Mouse (Mus musculus): ENCODE measurements around the gene Prkca. TPM values are rescaled to one million over a fixed set of nuclear protein-coding genes. Genes with fewer than 3 reads are reported as not detected.
A peak's percentile ranks its signal among the peaks of the same experiment; 100 is the strongest.

Gene Prkca
- total RNA-seq, 2 experiments from 2014 or later, result 134 to 136 TPM

- no peak for DNase-seq (ENCODE audit: low spot score in 2 of 2)
Measured at GRCm38 (mm10) chr11:108263406-108263805, 80.3 kb downstream of the Prkca start.

DNA sequence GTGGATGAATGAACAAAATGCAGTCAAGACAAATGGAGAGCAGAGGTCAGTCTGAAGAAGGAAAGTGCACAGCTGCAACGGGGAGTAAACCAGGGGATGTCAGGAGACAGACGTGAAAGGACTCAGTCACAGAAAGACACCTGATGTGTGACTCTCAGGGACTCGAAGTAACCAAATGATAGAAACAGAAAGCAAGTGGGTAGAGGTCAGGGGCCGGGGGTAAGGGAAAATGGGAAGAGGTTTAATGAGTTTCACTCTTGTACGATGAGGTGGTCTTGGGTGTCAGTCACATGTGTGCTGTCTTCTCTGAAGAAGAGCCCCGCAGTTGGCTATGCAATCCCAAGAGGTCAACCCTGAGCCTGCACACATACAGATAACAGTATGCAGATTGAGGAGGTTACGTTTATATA is 82.0 kb downstream of the Prkca start:
- no peak for DNase-seq (ENCODE audit: low spot score in 2 of 2)

- no peak for DNase-seq (ENCODE audit: low spot score in 2 of 2)
Measured at GRCm38 (mm10) chr11:108260775-108261517, 82.8 kb downstream of the Prkca start.

GRCm38 (mm10) chr11:108259391-108259790 is 84.3 kb downstream of the Prkca start:
- DNase-seq (ENCODE audit: low spot score in 2 of 2), result peak in 1 of 2 experiments; percentile 39

DNA sequence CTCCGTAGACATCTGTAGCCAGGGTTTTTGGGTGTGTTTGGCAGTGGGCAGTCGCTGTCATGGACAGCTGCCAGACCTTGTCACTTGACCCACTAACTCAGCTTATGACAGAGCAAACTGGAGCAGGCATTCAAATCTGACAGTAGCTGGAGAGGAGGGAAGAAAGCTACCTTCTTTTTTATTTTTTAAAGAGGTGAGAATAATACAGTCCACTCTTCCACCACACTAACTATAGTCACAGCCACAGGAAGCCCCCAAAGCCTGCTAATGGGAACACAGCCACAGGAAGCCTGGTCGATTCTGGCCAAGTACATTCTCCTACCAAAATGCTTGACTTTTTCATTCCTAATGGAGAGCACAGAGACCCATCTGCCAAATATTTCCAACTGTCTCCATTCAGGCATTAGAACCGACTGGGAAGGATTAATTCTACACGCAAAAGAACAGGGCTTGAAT is 84.9 kb downstream of the Prkca start:
- peak; percentile 50 to 51 for DNase-seq (ENCODE audit: low spot score in 2 of 2)

- no peak for DNase-seq (ENCODE audit: low spot score in 2 of 2)
Measured at GRCm38 (mm10) chr11:108257921-108258320, 85.8 kb downstream of the Prkca start.

GRCm38 (mm10) chr11:108254681-108255080 is 89.0 kb downstream of the Prkca start:
- no peak for DNase-seq (ENCODE audit: low spot score in 2 of 2)

DNA sequence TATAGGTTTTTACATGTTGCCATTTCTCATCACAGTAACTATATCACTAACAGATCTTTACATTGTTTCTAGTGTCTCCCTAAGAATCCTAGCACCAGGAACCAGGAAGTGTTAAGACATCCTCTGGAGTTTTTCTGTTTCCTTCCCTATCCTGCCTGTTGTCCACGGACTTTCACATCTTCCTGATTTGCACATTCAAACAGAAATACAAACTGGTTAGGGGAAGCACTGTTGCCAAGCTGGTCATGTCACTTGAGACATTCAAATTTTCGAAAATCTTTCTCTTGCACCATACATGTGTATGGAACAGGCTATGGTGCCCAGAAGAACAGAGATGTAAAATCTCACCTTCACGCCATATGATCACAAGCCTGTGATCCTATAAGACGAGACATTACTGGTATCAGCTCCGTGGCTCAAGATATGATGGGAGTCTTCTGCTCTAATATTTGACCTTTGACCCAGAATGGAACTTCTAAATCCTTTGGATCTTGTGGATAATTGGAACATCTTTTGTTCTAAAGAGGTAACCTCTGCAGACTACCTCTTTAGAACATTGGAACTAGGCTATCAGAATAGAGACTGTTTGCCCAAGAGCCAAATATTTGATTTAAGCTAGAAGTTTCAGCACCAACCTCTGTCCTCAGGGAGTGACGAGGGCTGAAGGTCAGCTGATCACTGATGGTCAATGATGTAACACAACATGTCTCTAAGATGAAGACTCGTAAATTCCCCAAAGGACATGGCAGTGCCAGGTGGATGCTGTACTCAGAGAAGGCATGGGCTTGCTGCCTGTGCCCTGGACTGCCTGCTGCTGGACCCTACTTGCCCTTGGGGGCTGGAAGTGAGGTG is 91.6 kb downstream of the Prkca start:
- DNase-seq (ENCODE audit: low spot score in 2 of 2), result no peak

DNA sequence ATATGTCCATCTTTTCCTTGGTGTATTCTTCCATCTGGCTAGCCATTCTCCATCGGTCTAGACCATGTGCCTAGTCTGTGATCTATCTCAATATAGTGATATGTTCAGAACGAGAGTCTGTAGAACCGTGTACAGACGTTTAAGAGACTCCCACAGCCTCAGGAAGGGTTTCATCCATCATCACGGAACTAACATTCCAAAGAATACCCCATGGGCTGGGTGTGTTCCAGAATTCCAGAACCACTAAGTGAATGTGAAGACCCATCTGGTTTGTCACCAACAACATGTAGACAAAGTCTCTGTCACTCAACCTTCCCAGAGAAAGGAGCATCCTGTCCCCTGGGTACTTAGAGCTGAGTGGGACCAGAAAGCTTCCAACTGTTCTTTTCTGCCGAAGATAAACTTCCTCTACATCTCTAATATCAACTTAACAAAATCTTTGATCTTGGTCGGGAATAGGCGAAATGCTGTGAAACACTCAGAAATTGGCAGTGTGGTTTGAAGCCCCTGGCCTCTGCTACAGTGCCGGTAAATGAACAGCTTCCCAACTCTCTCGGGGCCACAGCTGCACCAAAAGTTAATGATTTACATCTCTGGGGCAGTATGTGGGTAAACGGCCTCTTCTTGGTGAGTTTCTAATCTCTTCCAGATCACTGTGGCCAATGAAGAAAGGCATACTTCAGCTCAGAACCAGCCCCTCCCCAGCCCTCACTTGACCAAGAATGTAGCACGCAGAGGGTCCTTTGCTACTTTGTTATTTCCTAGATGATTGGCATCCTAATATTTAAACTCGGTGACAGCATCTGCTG is 92.7 kb downstream of the Prkca start:
- no peak for DNase-seq (ENCODE audit: low spot score in 2 of 2)

DNA sequence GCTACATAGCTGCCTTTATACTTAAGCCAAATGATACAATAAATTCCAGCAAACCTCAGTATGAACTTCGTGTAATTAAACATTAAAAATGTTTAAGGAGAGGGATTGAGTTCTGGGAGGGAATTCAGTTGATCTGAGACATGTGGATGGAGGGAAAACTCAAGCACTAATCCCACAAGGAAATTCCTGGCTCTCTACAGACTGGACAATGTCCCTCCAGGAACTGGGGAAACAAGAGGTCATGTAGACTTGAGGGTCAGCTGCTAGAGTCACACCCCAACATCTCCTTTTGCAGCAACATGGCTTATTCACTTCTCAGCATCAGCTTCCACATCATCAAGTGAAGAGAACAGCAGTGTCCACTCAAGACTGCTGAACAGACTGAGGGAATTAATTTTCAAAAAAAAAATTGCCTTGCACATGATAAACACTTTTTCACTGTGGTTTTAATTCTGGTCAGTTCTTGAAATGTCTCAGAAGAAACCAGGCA is 93.5 kb downstream of the Prkca start:
- no peak for DNase-seq (ENCODE audit: low spot score in 2 of 2)

GRCm38 (mm10) chr11:108249487-108249886 is 94.2 kb downstream of the Prkca start:
- no peak for DNase-seq (ENCODE audit: low spot score in 2 of 2)

DNA sequence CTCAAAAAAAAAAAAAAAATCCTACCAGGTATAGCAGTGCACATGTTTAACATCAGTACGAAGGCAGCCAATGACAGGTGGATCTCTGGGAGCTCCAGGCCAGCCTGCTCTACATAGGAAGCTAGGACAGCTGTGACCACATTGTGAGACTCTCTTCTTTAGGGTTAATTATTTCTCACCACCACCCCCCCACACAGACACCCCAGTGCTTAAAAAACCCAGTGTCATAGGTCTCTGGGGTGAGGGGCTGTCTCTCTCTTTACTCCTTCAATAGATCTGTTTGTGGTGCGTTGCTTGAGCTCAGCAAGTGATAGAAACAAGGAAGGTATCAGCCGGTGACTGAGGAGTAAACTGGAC is 94.7 kb downstream of the Prkca start:
- no peak for DNase-seq (ENCODE audit: low spot score in 2 of 2)

DNA sequence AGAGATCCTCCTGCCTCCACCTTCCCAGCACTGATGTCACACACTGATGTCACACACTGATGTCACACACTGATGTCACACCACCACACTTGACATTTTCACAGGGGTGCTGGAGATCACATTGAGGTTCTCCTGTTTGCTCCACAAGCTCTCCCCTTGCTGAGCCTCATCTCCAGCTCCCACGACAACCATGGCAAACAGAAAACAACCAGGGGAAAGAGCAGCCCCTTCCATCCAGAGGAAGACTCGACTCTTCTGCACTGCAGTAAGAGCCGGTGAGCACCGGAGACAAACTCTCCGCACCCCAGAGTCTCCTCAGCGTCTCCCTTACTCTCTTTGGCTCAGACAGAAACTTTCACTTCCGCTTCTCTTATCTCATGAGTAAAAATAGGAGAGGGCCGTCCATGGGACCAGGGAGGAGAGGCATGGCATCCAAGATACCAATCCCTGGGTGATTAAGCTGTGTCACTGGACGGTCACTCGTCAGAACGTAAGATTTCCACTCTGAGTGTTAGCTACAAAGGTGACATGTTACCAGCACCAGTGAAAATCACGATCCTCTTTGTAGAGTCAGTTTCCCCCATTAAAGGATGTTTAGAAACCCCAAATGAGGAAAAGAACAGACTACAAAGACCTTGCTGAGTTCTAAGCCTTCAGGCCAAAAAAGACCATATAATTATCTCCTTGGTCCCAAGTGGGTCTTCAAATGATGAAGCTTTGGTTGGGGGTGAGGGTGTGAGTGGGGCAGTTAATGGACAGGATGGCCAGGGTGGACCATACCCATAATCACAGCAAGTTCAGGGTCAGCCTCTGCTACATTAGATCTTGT is 95.3 kb downstream of the Prkca start:
- DNase-seq (ENCODE audit: low spot score in 2 of 2), result no peak

GRCm38 (mm10) chr11:108247121-108247863 is 96.4 kb downstream of the Prkca start:
- DNase-seq (ENCODE audit: low spot score in 2 of 2), result no peak

DNA sequence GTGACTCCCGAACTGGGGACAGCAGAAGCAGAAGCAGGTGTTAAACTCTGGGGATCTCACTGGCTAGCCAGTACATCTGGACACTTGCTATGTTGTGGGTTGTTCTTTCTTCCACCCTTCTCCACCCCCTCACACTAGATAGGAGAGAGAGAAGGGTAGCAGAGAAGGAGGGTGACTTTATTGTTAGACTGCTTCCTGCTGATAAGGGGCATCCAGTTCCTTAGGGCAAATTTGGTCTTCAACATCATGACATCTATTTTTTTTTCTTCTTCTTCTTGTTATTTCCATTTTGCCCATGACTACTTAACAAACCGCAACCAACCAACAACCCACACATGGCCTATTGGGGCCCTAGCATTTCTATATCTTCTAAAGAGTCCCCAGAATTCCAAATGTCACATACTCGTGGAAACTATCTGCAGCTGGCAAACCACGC is 97.4 kb downstream of the Prkca start:
- DNase-seq (ENCODE audit: low spot score in 2 of 2), result no peak

GRCm38 (mm10) chr11:108244241-108244640 is 99.5 kb downstream of the Prkca start:
- no peak for DNase-seq (ENCODE audit: low spot score in 2 of 2)

GRCm38 (mm10) chr11:108243633-108244032 is 100.1 kb downstream of the Prkca start:
- DNase-seq (ENCODE audit: low spot score in 2 of 2), result no peak

GRCm38 (mm10) chr11:108240924-108241498 is 102.7 kb downstream of the Prkca start:
- DNase-seq (ENCODE audit: low spot score in 2 of 2), result no peak

DNA sequence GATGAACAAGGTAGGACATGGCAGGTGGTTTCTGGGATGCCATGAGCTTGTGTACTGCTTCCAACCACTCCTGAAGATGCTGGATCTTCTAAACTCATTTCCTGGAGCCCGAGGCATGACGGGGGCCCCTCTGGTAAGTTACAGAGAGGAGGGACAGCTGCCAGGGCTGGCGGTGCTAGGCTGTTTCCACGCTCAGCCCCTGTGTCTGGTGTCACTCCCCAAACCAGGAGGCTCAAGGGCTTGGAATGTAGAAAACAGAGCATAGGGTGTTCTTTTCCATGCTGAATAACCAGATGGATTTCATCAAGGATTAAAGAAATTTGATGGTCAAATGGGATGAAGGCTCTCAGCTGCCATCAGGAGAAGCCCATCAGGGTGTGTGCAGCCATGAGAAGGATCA is 104.6 kb downstream of the Prkca start:
- no peak for DNase-seq (ENCODE audit: low spot score in 2 of 2)
